Mouse (Mus musculus) layer of hippocampus, adult 11-12 months (tissue): ENCODE measurements around the gene Ugt1a10.

Experiments
- DNase-seq: peaks from one replicate; pipeline ENCODE4 v3.0.0; 2022; ENCODE audit warnings: low spot score

Ugt1a10 gene

DNA sequence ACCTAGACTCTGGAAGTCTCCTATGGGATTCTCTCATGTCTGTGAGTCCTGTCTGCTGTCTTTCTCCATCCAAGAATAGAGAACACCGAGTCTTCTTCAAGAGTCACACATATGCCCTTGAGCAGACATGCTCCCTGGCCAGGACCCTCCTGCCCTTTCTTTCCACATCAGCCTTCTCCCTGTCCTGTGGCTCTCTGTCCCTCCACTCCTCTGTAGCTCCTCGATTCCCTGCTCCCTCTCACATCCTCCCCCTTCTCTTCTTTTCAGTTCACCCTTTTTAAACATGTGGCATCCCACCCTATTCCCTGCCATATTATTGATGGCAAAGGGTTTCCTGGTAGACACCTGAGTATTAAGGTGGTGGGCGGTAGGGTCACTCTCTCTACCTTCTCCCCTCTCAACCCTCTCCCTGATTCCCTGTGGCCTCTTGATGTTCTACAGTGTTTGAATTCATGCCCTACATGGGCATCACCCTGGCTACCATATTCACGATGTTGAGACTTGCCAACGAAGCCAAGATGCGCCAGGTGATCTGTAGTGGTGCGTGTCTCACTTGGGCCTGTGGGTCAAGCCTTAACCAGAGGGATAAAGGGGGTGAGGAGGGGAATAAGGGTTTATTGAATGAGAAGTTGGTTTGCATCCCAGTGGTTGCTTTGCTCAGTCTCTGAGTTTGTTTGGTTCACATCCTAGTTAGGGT, 176.8 kb downstream of the Ugt1a10 start:
- no peak for DNase-seq

DNA sequence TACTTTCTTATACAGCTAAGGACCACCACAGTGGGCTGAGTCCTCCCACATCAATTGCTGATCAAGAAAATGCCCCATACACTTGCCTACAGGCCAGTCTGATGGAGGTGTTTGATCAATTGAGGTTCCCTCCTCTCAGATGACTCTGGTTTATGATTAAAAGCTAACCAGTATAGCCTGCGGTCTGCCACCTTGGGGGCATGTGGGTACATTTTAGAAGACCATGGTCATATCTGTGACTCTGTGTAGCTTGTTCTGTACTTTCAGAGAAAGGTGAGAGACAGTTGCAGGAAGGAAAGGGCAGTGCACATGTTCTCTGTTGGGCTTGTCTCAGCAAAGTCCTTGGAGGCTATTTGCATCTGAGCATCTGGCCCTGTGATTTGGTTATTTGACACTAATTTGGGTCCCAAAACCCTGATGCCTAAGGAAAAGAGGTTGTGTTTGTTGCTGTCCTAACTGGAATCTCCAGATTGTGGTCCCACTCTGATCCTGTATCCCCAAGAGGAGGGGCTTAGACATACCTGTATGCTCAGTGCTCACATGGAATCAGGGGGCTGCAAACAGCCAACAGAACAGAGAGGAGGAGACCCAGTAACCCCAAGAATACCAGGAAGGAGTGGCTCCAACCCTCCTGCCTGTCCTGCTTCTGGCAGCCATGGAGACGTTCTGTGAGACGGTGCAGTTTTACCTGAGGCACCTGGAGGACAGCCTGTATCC, 177.6 kb downstream of the Ugt1a10 start:
- DNase-seq, result no peak

DNA sequence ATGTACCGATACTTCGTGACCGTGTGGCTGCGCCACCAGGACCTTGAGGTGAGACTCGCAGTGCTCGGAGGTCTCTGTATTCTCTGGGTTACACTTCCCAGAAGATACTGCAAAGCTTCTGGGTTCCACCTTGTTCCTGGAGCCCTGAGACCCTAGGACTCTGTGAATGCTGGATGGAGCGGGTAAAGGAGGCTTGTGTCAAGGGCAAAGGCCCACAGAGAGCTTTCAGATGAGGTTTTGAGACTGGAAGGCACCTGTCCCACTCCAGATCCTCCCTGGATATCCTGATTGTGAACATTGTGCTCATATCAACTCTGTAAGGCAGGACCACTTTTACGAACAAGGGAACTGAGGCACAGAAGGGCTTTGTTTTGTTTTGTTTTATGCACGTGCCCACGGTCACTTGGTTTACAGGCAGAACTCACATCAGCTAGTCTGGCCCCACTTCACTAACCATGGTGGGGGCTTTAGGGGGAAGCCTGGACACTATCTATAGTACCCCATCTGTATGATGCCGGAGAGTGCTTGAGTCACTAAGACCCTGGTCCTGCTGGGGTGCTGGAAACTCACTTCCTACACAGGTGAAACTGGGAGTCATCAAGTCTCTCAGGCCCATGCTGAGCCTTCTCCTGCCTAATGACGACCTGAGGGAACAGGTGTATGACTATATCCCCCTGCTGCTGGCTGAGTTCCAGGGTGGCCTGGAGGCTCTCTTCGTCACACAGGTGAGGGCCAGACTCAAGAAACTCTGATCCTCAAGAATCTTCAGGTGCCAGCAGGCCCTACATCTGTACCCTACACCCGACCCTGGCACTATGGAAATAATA, 178.4 kb downstream of the Ugt1a10 start:
- DNase-seq, result no peak

DNA sequence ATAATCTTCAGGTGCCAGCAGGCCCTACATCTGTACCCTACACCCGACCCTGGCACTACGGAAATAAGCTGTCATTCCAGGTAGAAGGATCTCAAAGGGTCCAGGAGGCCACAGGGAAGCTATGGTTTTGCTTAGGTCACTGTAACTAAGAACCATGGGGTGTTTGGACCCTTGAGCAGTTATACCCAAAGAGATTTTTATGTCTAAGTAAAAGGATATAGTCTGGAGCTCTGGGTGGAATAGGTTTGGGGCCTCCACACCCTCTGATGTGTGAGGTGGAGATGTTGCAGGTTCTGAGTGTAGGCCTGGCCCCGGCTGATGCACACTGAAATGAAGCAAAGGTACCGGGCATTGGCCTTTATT, 179.0 kb downstream of the Ugt1a10 start:
- no peak for DNase-seq

DNA sequence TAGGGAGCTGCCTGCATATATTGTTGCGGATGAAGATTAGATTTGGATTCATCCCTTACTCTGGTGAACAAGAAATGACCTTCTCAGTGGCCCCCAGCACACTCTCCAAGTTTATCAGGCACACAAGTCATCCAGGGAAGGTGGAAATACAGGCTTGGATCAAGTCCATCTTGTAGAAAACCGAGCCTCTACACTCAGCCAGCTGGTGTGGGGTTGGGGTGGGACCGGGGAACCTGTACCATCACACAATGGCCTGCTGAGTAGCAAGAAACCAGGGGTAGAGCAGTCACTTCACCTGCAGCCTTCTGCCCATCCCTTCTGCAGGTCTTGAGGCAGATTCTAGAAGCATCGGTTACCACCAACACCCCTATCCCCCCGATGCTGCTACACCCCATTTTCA, 179.5 kb downstream of the Ugt1a10 start:
- DNase-seq, result no peak

DNA sequence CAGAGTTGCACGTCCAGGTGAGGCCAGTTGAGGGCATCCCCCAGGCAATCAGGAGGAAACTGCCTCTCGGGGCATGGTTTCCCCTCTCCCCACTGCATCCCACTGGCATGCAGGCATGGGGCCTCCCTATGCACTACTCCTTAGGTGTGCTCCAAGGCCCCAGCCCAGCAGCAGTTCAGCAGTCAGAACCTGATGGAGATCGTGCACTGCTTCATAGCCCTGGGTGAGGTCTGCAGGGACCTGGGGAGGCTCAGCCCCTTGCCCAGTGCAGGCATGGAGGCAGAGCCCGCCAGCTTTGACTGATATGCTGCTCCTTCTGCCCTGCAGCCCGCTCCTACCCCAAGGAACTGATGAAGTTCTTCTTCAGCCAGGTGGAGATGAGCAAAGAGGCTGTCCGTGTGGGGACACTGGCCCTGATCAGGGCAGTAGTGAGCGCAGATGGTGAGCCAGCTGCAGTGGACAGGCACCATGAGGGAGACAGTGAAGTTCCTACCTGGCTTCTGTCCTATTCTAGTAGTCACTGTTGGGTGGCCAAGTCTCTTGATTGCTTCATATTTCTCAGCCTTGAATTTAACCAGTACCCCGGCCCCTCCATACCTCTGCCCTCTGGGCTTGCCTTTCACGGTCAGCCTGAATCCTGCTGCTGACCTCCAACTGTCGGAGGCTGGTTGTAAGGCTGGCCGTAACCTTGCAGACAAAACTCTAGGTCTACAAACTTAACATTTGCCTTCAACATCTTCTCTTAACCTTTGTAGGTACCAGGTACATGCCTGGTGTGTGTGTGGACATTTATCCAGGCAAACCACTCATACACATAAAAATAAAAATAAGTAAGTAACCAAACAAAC, 180.1 kb downstream of the Ugt1a10 start:
- no peak for DNase-seq

DNA sequence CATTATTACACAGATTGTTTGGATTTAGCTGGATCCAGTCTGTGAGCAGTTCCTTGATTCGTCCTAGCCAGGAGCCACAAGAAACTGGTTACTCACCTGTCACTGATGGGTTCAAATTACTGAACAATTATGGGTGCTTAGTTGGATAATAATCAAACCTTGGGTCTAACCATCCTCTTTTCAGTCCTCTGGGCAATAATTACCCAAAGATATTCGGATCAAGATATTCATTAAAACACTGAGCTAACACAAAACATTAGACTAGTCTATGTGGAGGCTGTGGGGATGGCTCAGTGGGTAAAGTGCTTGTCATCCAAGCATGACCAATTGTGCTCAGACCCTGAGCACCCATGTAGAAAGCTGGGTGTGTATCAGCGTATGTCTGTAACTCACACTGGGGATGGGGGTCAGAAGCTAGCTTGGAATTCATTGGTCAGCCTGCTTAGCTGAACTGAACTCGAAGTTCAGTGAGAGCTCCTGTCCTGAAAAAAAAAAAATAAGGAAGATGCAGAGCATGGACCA, 180.8 kb downstream of the Ugt1a10 start:
- DNase-seq, result no peak

DNA sequence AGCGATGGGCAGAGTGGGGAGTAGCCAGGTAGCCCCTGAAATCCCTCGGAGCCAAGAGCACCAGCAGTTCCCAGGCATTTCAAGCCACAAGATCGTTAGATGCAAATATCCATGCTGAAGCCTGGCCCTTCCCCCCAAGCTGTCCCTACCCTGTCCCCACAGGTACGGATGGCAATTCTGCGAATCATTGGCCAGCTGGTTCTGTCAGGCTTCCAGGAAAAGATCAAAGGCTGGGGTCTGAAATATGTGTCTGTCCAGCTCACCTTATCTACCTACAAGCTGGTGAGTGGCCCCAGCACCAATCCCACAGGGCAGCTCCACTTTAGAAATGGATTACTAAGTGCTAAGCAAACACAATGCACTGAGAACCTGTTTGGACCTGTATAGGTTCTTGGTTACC, 182.1 kb downstream of the Ugt1a10 start:
- DNase-seq, result no peak

DNA sequence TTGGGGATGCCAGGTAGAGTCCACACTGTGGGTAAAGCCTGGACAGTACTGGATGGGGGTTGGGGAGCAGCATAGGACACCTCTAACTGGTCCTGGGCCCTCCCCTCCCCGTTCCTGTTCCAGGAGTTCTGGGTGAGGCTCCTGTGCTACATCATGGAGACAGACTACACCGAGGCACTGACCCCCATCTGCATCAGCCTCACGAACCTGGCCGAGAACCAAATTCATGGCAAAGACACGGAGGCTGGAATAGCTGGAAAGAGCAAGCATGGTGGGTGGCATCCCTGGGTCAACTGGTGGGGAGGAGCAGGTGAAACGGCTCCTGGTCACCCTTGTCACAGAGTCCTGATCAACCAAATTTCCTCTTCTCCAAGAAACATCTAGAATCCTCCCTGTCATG, 183.6 kb downstream of the Ugt1a10 start:
- no peak for DNase-seq

DNA sequence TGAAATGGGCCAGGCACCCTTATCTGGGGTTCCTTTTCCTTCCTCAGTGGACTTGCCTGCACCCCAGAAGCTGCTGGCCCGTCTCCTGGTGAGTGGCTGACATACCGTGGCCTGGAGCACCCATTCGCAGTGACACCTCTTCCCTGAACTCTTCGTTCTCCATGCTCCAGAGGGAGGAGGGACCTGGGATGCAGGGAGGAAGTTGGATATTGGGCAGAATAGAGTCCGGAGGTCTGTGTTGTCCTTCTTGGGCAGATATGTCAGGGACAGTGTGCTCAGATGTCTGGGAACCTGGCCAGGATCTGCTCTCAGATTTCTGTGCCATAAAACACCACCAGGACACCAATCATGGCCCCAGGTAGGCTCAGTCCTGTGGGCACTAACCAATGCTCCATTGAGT, 184.9 kb downstream of the Ugt1a10 start:
- no peak for DNase-seq

DNA sequence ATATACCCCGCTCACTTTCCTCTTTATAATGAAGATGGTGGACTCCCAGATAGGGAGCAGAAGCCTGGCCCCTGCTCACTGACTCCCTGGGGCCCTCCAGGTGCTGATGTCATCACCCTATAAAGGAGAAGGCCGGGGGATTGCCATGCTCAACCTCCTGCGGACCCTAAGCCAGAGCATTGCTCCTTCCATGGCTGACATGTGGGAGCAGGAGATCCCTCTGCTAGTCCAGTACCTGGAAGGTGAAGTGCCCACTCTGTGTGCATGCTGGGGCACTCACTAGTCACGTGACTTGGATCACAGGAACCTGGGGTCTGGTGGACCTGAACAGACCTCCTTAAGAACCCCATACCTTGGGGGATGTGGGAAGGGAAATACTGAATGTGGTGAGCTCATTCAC, 185.4 kb downstream of the Ugt1a10 start:
- DNase-seq, result no peak

DNA sequence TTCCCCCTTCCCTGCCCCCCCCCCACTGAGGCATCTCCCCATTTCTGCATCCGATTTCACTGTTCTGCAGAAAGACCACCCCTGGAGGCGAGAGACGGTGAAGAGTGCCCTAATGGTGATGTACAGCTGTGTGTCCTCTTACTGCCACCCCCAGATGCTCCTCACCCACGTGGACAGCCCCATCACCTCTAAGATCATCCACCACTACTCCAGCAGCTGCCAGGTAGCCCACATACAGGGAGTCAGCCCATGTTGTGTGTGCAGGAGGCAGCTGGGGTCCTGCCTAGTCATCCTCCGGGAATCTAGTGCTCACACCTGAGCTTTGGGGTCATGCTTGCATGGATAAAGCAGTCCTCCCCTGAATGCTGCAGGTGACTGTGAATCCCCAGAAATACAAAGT, 188.7 kb downstream of the Ugt1a10 start:
- DNase-seq, result no peak

DNA sequence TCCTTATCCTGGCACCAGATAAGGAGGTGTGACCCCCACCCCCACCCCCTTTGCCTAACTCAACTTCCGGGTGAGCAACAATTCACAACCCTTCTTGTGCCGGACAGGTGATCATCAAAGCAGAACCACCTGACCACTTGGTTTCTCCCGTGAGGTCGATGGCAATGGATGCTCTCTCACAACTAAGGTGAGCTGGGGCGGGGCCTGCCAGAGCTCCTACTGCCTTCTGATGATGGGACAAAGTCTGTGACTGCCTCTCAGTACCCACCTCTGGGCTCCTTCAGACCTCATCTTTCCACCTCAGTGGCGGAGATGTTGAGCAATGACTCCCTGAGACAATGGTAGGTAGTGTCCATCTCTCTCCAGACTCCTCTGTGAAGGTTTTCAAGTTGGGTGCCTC, 190.7 kb downstream of the Ugt1a10 start:
- DNase-seq, result no peak

DNA sequence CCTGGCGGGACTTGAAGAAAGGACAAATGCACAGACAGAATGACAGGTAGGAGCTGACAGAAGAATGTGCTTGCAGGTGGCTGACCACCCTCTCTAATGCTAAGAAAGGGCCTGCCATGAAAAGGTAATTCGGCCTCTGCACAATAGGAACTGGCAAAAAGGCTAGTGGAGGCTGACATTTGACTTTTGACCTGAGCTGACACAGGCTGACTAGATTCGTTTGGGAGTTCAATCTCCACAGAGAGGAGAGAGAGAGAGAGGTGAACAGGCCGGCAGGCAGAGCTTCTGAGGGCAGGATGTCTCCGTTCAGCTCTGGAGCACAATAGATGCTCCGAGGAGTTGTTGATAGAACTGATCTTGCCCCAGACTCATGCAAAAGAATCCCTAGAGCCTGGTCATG, 191.2 kb downstream of the Ugt1a10 start:
- DNase-seq, result no peak

DNA sequence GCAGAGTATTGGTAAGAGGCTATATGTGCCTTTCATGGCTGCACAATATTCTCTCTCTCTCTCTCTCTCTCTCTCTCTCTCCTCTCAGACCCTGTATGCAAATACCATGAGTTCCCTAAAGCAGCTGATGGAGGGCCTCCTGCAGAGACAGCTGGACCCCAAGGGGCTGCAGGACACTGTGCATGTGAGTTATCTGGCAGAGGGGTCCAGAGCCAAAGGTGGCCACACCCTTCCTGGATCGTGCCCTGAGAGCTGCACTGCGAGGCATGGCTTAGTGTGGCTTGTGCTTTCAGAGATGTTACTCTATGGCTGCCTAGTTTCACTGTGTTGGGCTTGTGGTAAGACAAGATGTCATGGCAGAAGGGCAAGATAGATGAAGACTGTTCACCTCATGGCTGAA, 192.5 kb downstream of the Ugt1a10 start:
- DNase-seq, result no peak

DNA sequence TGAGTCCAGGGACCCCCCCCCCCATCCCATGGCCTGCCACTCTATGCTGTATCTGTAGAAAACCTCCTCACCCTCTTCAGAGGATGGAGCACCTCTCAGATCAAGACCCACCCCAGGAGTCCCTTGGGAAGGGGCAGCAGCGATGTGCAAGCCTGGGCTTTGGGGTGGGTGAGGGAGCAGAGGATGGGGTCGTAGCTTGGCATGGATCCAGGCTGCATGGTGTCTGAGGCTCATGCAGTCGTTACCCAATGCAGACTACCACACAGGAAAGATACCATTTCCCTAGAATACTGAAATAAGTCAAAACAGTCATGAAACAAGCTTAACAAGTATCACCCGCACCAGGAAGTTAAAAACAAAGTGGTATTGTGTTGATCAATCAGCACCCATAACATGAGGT, 193.5 kb downstream of the Ugt1a10 start:
- no peak for DNase-seq

DNA sequence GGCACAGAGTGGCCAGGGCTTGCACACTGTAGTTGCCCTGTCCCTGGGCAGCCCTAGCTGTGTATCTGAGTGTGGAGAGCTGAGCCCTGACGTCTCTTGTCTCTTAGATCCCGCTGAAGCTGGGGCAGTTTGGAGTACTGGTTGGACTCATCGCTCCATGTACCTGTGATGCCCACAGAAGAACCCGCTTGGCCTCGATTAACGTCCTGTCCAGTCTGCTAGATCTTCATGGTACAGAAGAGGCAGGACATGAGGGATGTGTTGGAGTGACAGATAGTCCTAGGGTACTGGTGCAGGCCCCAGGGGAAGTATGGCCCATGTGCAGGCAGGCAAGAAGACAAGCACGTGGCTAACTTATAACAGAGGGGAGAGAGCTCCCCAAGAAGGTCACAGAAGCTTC, 194.4 kb downstream of the Ugt1a10 start:
- DNase-seq, result no peak

DNA sequence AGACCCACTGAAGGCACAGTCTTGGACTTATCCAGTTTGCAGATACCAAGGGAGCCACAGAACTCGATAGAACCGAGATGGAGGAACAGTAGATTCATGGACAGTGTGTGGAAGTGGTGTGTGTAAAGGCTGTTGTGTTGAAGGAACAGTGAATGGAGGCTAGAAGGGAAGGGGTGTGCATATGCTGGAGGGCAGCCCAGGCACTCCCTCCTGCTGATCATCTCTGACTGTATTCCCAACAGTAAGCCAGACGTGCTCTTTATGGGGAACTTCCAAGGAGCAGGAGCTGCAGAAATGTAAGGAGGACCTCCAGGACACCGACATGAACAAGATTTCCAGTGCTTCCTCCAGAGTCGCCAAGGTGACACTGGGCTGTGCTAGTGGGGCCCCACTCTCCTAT, 194.8 kb downstream of the Ugt1a10 start:
- no peak for DNase-seq

DNA sequence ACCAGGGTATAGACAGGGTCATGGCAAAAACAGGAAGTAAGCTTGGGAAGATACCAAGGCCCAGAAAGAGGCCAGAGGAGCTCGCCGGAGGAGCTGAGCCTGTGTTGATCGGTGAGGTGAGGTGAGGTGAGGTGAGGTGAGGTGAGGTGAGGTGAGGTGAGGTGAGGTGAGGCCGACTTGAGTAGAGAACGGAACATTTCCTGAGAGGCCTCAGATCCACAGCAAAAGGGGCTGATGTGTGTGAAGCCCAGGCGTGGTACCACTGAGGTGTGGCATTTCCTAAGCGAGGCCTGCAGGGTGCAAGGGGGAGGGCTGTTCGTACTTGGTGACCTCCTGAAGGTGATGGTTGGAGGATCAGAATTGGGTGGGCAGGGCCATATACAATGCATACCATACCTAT, 197.9 kb downstream of the Ugt1a10 start:
- DNase-seq, result no peak

DNA sequence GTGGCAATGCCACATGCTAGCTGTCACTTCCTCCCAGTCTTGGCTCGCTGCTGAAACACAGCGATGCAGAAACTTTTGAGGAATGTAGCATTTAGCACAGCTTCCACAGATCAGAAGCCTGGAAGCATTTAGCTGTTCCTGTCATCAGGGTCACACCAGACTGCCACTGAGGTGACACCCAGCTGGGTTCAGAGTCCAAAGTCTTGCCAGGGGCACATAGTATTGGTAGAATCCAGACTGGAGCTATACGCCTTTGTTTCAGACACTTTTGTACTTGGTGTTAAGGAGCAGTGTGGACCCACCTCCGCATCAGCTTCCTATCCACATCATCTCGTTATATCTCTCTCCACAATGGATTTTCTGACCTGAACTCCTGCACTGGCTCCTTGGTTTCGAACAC, 198.4 kb downstream of the Ugt1a10 start:
- no peak for DNase-seq

DNA sequence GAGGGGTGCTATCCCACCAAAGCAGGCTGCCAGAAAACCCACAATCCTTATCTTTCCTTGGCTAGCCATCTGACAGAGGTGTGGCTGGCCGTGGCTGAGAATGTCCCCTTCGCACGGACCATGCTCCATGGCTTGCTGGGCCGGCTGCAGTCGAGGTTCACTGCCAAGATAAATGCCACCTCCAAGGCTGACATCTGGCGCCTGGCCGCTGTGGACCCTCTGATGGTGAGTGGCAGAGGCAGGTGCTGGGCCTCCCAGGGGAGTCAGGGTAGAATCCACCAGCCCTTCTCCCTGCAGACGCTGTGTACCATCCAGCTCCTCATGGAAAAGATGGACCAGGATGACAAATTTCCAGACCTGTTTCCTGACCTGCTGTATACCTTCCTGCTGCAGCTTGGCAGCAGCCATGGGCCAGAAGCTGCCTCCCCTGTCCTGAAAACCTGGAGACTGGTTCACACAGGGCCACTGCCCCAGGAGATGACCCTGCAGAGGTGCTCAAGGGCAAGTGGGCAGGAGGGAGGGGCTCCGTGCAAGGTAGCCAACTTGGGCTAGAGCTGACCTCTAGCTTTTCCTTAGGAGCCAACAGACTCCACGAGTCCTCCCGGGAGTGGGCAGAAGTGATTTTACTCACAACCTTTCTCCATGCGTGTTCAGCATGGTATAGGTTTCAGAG, 199.7 kb downstream of the Ugt1a10 start:
- no peak for DNase-seq

DNA sequence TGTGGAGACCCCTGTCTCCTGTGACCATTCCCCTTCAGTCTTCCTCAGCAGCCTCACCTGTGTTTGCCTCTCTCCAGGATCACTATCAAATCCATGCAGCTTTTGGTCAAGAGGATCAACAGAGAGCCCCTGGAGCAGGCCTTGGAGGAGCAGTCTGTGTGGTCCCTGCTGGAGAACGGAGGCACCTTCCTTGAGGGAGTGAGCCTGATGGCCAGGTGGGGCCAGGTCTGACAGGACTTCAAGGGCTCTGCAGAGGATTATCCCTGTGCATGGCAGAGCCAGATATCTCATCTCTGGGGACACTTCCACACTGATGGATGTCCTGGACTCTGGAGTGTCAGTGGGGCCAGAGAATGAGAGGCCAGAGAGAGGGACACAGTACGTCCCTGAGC, 200.3 kb downstream of the Ugt1a10 start:
- no peak for DNase-seq
